Comparison of ENCODE assay signal across 14 mouse cellular contexts in genomic region chr2:28001206-28001605, GRCm38 (mm10).
DNase-seq lines count a peak whose midpoint lies in the region; ATAC-seq and TF ChIP-seq lines count a peak whose summit lies in the region.
"Had no signal": no experiment of that assay in that cellular context is flagged by ENCODE, and none has a peak within 500 bp of the region (broad histone marks: within the 10 kb centered on the region; RNA-seq: fewer than 3 reads in every experiment).

No protein-coding gene starts in this region.

- H3K4me1 ChIP-seq in forebrain, embryonic 10.5 days: peaks cover 5% of the 10 kb centered on the region; the same call in 1 of the 2 replicates
- H3K4me1 ChIP-seq in forebrain, embryonic 11.5 days (replicated peaks; ENCODE audit: control insufficient read depth, insufficient read depth, low read length): no peaks in the 10 kb centered on the region
- peaks cover 80% of the 10 kb centered on the region for H3K4me1 ChIP-seq in liver, embryonic 12.5 days
- peaks cover 37% of the 10 kb centered on the region for H3K4me1 ChIP-seq in liver, postnatal 0 days (ENCODE audit: insufficient read depth)
- H3K4me1 ChIP-seq in liver, embryonic 14.5 days (replicated peaks; ENCODE audit: control insufficient read depth in 2 of 2, insufficient read depth in 2 of 2, low read length in 1 of 2): peaks cover 40 to 57% of the 10 kb centered on the region in 2 experiments
- H3K4me1 ChIP-seq: limb, embryonic 12.5 days had no signal

- no peak for TF ChIP-seq EP300 in liver, postnatal 0 days (IDR thresholded peaks at IDR 0.05; ENCODE audit: low read depth)
- TF ChIP-seq EP300 in liver, embryonic 14.5 days (IDR thresholded peaks at IDR 0.05; ENCODE audit: low read depth): no peak

- peak overlapping the region; percentile 22; the same call in 1 of the 2 replicates for H3K27ac ChIP-seq in forebrain, embryonic 10.5 days
- H3K27ac ChIP-seq in forebrain, embryonic 11.5 days (ENCODE audit: low read depth, low read length): no peak overlapping the region
- peak overlapping the region; percentile 93 for H3K27ac ChIP-seq in liver, embryonic 12.5 days
- H3K27ac ChIP-seq in liver, postnatal 0 days (ENCODE audit: low read depth): no peak overlapping the region
- H3K27ac ChIP-seq in liver, embryonic 14.5 days: peak overlapping the region; percentile 75
- H3K27ac ChIP-seq: limb, embryonic 12.5 days; neural tube, embryonic 15.5 days had no signal

- no peak for ATAC-seq in forebrain, embryonic 11.5 days (replicated peaks; ENCODE audit: low FRiP score)
- no peak for ATAC-seq in liver, embryonic 12.5 days
- no peak for ATAC-seq in liver, postnatal 0 days
- ATAC-seq in liver, embryonic 14.5 days (ENCODE audit: insufficient read depth): no peak

- H3K27me3 ChIP-seq in forebrain, embryonic 10.5 days (ENCODE audit: poor library complexity, severe bottlenecking): no peaks in the 10 kb centered on the region
- H3K27me3 ChIP-seq in forebrain, embryonic 11.5 days (ENCODE audit: control insufficient read depth, insufficient read depth, low read length): no peaks in the 10 kb centered on the region
- H3K27me3 ChIP-seq in liver, embryonic 12.5 days (replicated peaks): no peaks in the 10 kb centered on the region
- no peaks in the 10 kb centered on the region for H3K27me3 ChIP-seq in liver, postnatal 0 days (ENCODE audit: insufficient read depth, low read length)
- no peaks in the 10 kb centered on the region for H3K27me3 ChIP-seq in liver, embryonic 14.5 days (ENCODE audit: control insufficient read depth, insufficient read depth, low read length)
- H3K27me3 ChIP-seq: limb, embryonic 12.5 days; neural tube, embryonic 15.5 days had no signal

- 92% methylated on average over 11 of the region's 11 CpGs for WGBS in forebrain, embryonic 10.5 days
- 87% methylated on average over 11 of the region's 11 CpGs for WGBS in forebrain, embryonic 11.5 days
- 85% methylated on average over 11 of the region's 11 CpGs for WGBS in liver, embryonic 12.5 days (ENCODE audit: insufficient replicate concordance)
- WGBS in liver, postnatal 0 days (ENCODE audit: insufficient replicate concordance): 91% methylated on average over 11 of the region's 11 CpGs
- 83% methylated on average over 11 of the region's 11 CpGs for WGBS in liver, embryonic 14.5 days (ENCODE audit: insufficient replicate concordance)

- no peak for TF ChIP-seq CTCF in liver, postnatal 0 days (IDR thresholded peaks at IDR 0.05; ENCODE audit: low read depth)
- no peak for TF ChIP-seq CTCF in liver, embryonic 14.5 days (IDR thresholded peaks at IDR 0.05; ENCODE audit: low read depth)

- DNase-seq in forebrain, embryonic 10.5 days (ENCODE audit: extremely low spot score, low spot score): no peak
- DNase-seq in forebrain, embryonic 11.5 days (ENCODE audit: low spot score): no peak
- no peak for DNase-seq in liver, postnatal 0 days
- DNase-seq in cerebellum, postnatal 14 days: peak; percentile 71 to 78
- DNase-seq in liver, embryonic 14.5 days (ENCODE audit: low read depth in 3 of 3, low spot score in 3 of 3): no peak
- DNase-seq in thymus, postnatal 14 days: no peak
- DNase-seq in testis, postnatal 10 days (ENCODE audit: low spot score): no peak
- DNase-seq: adrenal gland, postnatal 10 days; heart, postnatal 4 days; kidney, adult 8-10 months; lung, postnatal 14 days had no signal

- H3K9ac ChIP-seq in forebrain, embryonic 11.5 days (ENCODE audit: low read length): no peak overlapping the region
- peak overlapping the region; percentile 73 for H3K9ac ChIP-seq in liver, embryonic 12.5 days
- no peak overlapping the region for H3K9ac ChIP-seq in liver, postnatal 0 days (replicated peaks)
- H3K9ac ChIP-seq in liver, embryonic 14.5 days (replicated peaks): no peak overlapping the region
- H3K9ac ChIP-seq: limb, embryonic 12.5 days; neural tube, embryonic 15.5 days had no signal

- no peak overlapping the region for H3K4me3 ChIP-seq in forebrain, embryonic 10.5 days
- H3K4me3 ChIP-seq in forebrain, embryonic 11.5 days (ENCODE audit: low read depth, low read length): no peak overlapping the region
- H3K4me3 ChIP-seq in liver, embryonic 12.5 days: no peak overlapping the region
- no peak overlapping the region for H3K4me3 ChIP-seq in liver, postnatal 0 days (ENCODE audit: low read depth, low read length)
- H3K4me3 ChIP-seq in liver, embryonic 14.5 days (ENCODE audit: insufficient read depth in 1 of 2, low read depth in 2 of 2, low read length in 2 of 2): no peak overlapping the region
- H3K4me3 ChIP-seq: limb, embryonic 12.5 days; neural tube, embryonic 15.5 days had no signal

- H3K4me2 ChIP-seq in forebrain, embryonic 11.5 days (ENCODE audit: low read depth, low read length, severe bottlenecking): no peak overlapping the region
- H3K4me2 ChIP-seq in liver, embryonic 12.5 days: no peak overlapping the region
- H3K4me2 ChIP-seq in liver, postnatal 0 days (ENCODE audit: low read depth, low read length): no peak overlapping the region
- no peak overlapping the region for H3K4me2 ChIP-seq in liver, embryonic 14.5 days (ENCODE audit: low read depth)
- H3K4me2 ChIP-seq: limb, embryonic 12.5 days; neural tube, embryonic 15.5 days had no signal

- H3K36me3 ChIP-seq in forebrain, embryonic 10.5 days (replicated peaks): peaks cover 24% of the 10 kb centered on the region; the same call in 1 of the 2 replicates
- no peaks in the 10 kb centered on the region for H3K36me3 ChIP-seq in forebrain, embryonic 11.5 days (ENCODE audit: control insufficient read depth, insufficient read depth, low read length)
- peaks cover 22% of the 10 kb centered on the region; the same call in 1 of the 2 replicates for H3K36me3 ChIP-seq in liver, embryonic 12.5 days
- no peaks in the 10 kb centered on the region for H3K36me3 ChIP-seq in liver, postnatal 0 days (replicated peaks; ENCODE audit: insufficient read depth, low read length)
- H3K36me3 ChIP-seq in liver, embryonic 14.5 days (replicated peaks; ENCODE audit: control insufficient read depth, insufficient read depth, low read depth): no peaks in the 10 kb centered on the region; the same call in 1 of the 2 replicates
- H3K36me3 ChIP-seq: neural tube, embryonic 15.5 days had no signal

- no peaks in the 10 kb centered on the region for H3K9me3 ChIP-seq in forebrain, embryonic 10.5 days
- H3K9me3 ChIP-seq in forebrain, embryonic 11.5 days (ENCODE audit: control insufficient read depth, low read length): no peaks in the 10 kb centered on the region
- H3K9me3 ChIP-seq in liver, embryonic 12.5 days (replicated peaks): no peaks in the 10 kb centered on the region
- H3K9me3 ChIP-seq in liver, postnatal 0 days (ENCODE audit: low read length): no peaks in the 10 kb centered on the region
- H3K9me3 ChIP-seq in liver, embryonic 14.5 days (ENCODE audit: control insufficient read depth, low read length): no peaks in the 10 kb centered on the region
- H3K9me3 ChIP-seq: limb, embryonic 12.5 days; neural tube, embryonic 15.5 days had no signal

Comparison
In these comparisons a context has a peak if more than half of its experiments do, and no peak if none do; other contexts are left out.
1. H3K27ac ChIP-seq: peak in forebrain, embryonic 10.5 days (single experiment), liver, embryonic 12.5 days (single experiment) and liver, embryonic 14.5 days (single experiment); none in forebrain, embryonic 11.5 days (single experiment) and liver, postnatal 0 days (single experiment).
2. DNase-seq: peak in cerebellum, postnatal 14 days (2 of 2); none in forebrain, embryonic 10.5 days (single experiment), forebrain, embryonic 11.5 days (single experiment), liver, postnatal 0 days (single experiment), liver, embryonic 14.5 days (0 of 3), thymus, postnatal 14 days (single experiment) and testis, postnatal 10 days (single experiment).